Mouse (Mus musculus): Measurements from ENCODE around the gene Gamt. TPM values are rescaled to one million over a fixed set of nuclear protein-coding genes. Genes with fewer than 3 reads are reported as not detected.

Gene Gamt
- polyA plus RNA-seq, 1 experiment = 0.82 TPM

GRCm38 (mm10) chr10:80238306-80238705 lies 22.5 kb downstream of the Gamt start:
- TF ChIP-seq EP300 (IDR thresholded peaks at IDR 0.05; ENCODE audit: insufficient read depth, low read depth, low read length) = no peak
- TF ChIP-seq CTCF (IDR thresholded peaks at IDR 0.05; ENCODE audit: low read depth, low read length) = no peak
- no peak for TF ChIP-seq POLR2A (IDR thresholded peaks at IDR 0.05; ENCODE audit: insufficient read depth, low read length)
- H3K9ac ChIP-seq (ENCODE audit: low read depth, poor library complexity, severe bottlenecking) = no peak overlapping the region
- H3K36me3 ChIP-seq (ENCODE audit: control insufficient read depth, insufficient read depth, low read length, poor library complexity, severe bottlenecking) = peaks cover 46% of the 10 kb centered on the region
- no peak overlapping the region for H3K27ac ChIP-seq (ENCODE audit: insufficient read depth, low read length)
- H3K4me1 ChIP-seq (ENCODE audit: control insufficient read depth, insufficient read depth, low read length) = no peaks in the 10 kb centered on the region
- H3K27me3 ChIP-seq (ENCODE audit: control insufficient read depth, insufficient read depth, low read length, poor library complexity, severe bottlenecking) = no peaks in the 10 kb centered on the region
- no peak overlapping the region for H3K4me3 ChIP-seq (ENCODE audit: low read depth, low read length)
- H3K9me3 ChIP-seq (replicated peaks; ENCODE audit: control insufficient read depth, insufficient read depth, low read length, poor library complexity, severe bottlenecking) = no peaks in the 10 kb centered on the region

- no peak overlapping the region for H3K9ac ChIP-seq (ENCODE audit: low read depth, poor library complexity, severe bottlenecking)
- no peak overlapping the region for H3K4me3 ChIP-seq (ENCODE audit: low read depth, low read length)
- TF ChIP-seq CTCF (IDR thresholded peaks at IDR 0.05; ENCODE audit: low read depth, low read length) (no peak), EP300 (IDR thresholded peaks at IDR 0.05; ENCODE audit: insufficient read depth, low read depth, low read length) (no peak), POLR2A (IDR thresholded peaks at IDR 0.05; ENCODE audit: insufficient read depth, low read length) (no peak)
- H3K9me3 ChIP-seq (replicated peaks; ENCODE audit: control insufficient read depth, insufficient read depth, low read length, poor library complexity, severe bottlenecking) = no peaks in the 10 kb centered on the region
- peaks cover 50% of the 10 kb centered on the region for H3K36me3 ChIP-seq (ENCODE audit: control insufficient read depth, insufficient read depth, low read length, poor library complexity, severe bottlenecking)
- no peak overlapping the region for H3K27ac ChIP-seq (ENCODE audit: insufficient read depth, low read length)
- no peaks in the 10 kb centered on the region for H3K27me3 ChIP-seq (ENCODE audit: control insufficient read depth, insufficient read depth, low read length, poor library complexity, severe bottlenecking)
- H3K4me1 ChIP-seq (ENCODE audit: control insufficient read depth, insufficient read depth, low read length) = no peaks in the 10 kb centered on the region
Measured at GRCm38 (mm10) chr10:80237020-80237419, 23.8 kb downstream of the Gamt start.

- H3K27me3 ChIP-seq (ENCODE audit: control insufficient read depth, insufficient read depth, low read length, poor library complexity, severe bottlenecking) = no peaks in the 10 kb centered on the region
- H3K36me3 ChIP-seq (ENCODE audit: control insufficient read depth, insufficient read depth, low read length, poor library complexity, severe bottlenecking) = peaks cover 47% of the 10 kb centered on the region
- H3K4me1 ChIP-seq (ENCODE audit: control insufficient read depth, insufficient read depth, low read length) = no peaks in the 10 kb centered on the region
- TF ChIP-seq EP300 (IDR thresholded peaks at IDR 0.05; ENCODE audit: insufficient read depth, low read depth, low read length) (no peak), POLR2A (IDR thresholded peaks at IDR 0.05; ENCODE audit: insufficient read depth, low read length) (no peak), CTCF (IDR thresholded peaks at IDR 0.05; ENCODE audit: low read depth, low read length) (no peak)
- H3K4me3 ChIP-seq (ENCODE audit: low read depth, low read length) = no peak overlapping the region
- H3K9me3 ChIP-seq (replicated peaks; ENCODE audit: control insufficient read depth, insufficient read depth, low read length, poor library complexity, severe bottlenecking) = no peaks in the 10 kb centered on the region
- no peak overlapping the region for H3K9ac ChIP-seq (ENCODE audit: low read depth, poor library complexity, severe bottlenecking)
- no peak overlapping the region for H3K27ac ChIP-seq (ENCODE audit: insufficient read depth, low read length)
Measured at GRCm38 (mm10) chr10:80236145-80236825, 24.5 kb downstream of the Gamt start.

GRCm38 (mm10) chr10:80227877-80228775 lies 32.7 kb downstream of the Gamt start:
- peaks cover 32% of the 10 kb centered on the region for H3K36me3 ChIP-seq (ENCODE audit: control insufficient read depth, insufficient read depth, low read length, poor library complexity, severe bottlenecking)
- H3K27ac ChIP-seq (ENCODE audit: insufficient read depth, low read length) = no peak overlapping the region
- no peak overlapping the region for H3K4me3 ChIP-seq (ENCODE audit: low read depth, low read length)
- H3K27me3 ChIP-seq (ENCODE audit: control insufficient read depth, insufficient read depth, low read length, poor library complexity, severe bottlenecking) = no peaks in the 10 kb centered on the region
- H3K9me3 ChIP-seq (replicated peaks; ENCODE audit: control insufficient read depth, insufficient read depth, low read length, poor library complexity, severe bottlenecking) = no peaks in the 10 kb centered on the region
- no peaks in the 10 kb centered on the region for H3K4me1 ChIP-seq (ENCODE audit: control insufficient read depth, insufficient read depth, low read length)
- peak overlapping the region; percentile 85; the same call in 1 of the 2 replicates for H3K9ac ChIP-seq (ENCODE audit: low read depth, poor library complexity, severe bottlenecking)
- TF ChIP-seq EP300 (IDR thresholded peaks at IDR 0.05; ENCODE audit: insufficient read depth, low read depth, low read length) (no peak), POLR2A (IDR thresholded peaks at IDR 0.05; ENCODE audit: insufficient read depth, low read length) (no peak)

- no peak overlapping the region for H3K27ac ChIP-seq (ENCODE audit: insufficient read depth, low read length)
- H3K9me3 ChIP-seq (replicated peaks; ENCODE audit: control insufficient read depth, insufficient read depth, low read length, poor library complexity, severe bottlenecking) = no peaks in the 10 kb centered on the region
- H3K36me3 ChIP-seq (ENCODE audit: control insufficient read depth, insufficient read depth, low read length, poor library complexity, severe bottlenecking) = peaks cover 25% of the 10 kb centered on the region
- peak overlapping the region; percentile 77 for H3K4me3 ChIP-seq (ENCODE audit: low read depth, low read length)
- H3K4me1 ChIP-seq (ENCODE audit: control insufficient read depth, insufficient read depth, low read length) = no peaks in the 10 kb centered on the region
- TF ChIP-seq POLR2A (IDR thresholded peaks at IDR 0.05; ENCODE audit: insufficient read depth, low read length) (no peak), CTCF (IDR thresholded peaks at IDR 0.05; ENCODE audit: low read depth, low read length) (no peak), EP300 (IDR thresholded peaks at IDR 0.05; ENCODE audit: insufficient read depth, low read depth, low read length) (no peak)
- H3K27me3 ChIP-seq (ENCODE audit: control insufficient read depth, insufficient read depth, low read length, poor library complexity, severe bottlenecking) = no peaks in the 10 kb centered on the region
- peak overlapping the region; percentile 85 for H3K9ac ChIP-seq (ENCODE audit: low read depth, poor library complexity, severe bottlenecking)
Measured at GRCm38 (mm10) chr10:80227166-80227539, 33.7 kb downstream of the Gamt start.

All from ES-Bruce4 (cell line).